Mouse (Mus musculus) CD4-positive helper T cell, adult 2 months (primary cell): ENCODE results near the gene Nfasc.

Experiments
- DNase-seq: peaks from one replicate; pipeline ENCODE4 v3.0.0-alpha.2; 2012; ENCODE audit warnings: low read depth, missing footprints, low spot score

Nfasc gene

DNA sequence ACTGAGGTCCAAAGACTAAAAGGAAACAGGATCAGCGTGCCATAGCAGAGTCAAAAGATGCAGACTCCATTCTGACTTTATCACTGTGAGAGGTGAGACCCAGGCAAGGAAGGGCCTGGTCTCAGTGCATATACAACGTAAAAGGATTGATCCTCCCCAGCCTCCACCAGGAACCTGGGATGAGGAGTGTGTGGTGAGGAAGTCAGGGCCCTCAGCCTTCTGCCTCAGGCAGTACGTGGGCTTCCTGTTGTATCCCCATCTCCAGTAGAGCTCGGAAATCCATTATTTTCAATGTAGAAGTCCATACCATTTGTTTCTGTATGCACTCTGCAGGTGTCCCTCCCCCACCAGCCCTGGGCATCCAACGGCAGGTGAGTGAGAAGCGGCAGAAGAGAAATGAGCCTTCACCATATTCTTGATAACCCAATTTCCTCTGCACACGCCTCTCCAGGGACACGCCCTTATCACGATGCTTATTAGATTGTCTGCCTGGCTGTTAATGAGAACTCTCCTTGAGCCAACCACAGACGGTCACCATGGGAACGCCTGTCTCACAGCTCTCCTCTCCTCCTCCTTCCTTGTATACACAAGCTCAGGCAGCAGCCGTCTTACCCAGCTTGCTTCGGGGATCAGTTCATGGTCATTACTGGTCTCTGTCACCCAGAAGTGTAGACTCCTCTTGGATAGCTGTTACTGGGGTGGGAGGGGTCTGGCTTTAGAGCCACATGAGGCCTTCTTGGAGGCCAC is 100.4 kb downstream of the Nfasc start:
- no peak for DNase-seq

GRCm38 (mm10) chr1:132640256-132640655 is 101.3 kb downstream of the Nfasc start:
- no peak for DNase-seq

- DNase-seq, result no peak
These were observed 104.3 kb downstream of the Nfasc start for GRCm38 (mm10) chr1:132637346-132637745.

DNA sequence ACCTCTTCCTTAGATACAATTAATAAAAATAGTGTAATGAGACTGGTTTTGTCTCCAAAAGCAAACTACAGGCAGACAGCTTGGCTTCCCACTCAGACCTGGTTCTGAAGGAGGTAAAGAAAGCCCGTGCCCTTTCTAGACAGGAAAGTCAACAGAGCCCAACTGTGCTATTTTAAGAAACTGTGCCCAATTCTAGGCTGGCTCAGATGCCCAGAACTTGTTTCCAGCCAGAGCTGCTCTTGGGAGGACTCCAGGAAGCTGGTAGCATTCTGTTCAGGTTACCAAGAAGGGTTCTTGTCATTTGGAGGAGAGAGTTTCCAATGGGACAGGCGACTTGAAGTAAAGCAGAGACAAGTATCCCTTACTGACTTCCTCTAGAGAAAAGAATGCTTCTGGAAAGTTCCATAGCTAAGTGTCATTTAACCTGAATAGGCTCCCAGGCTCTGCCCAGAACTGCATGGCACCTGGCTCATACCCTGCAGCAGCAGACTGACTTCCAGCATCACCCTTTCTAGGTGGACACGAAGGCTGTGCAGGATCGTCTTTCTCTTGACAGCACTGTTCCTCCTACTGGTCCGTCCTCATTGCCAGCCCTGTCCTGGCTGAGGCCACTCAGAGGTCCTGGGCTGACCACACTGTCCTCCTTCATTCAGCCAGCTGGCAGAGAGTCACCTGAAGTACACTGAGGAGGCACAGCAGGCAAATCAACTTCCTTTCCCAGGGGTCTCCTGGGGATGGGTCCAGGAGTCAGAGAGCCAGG is 111.8 kb downstream of the Nfasc start:
- DNase-seq, result no peak

- no peak for DNase-seq
These were observed 113.0 kb downstream of the Nfasc start for GRCm38 (mm10) chr1:132628599-132628998.

- DNase-seq, result no peak
These were observed 113.4 kb downstream of the Nfasc start for GRCm38 (mm10) chr1:132628183-132628582.

GRCm38 (mm10) chr1:132626125-132626756 is 115.4 kb downstream of the Nfasc start:
- no peak for DNase-seq

- no peak for DNase-seq
These were observed 116.6 kb downstream of the Nfasc start for GRCm38 (mm10) chr1:132625034-132625433.

GRCm38 (mm10) chr1:132624466-132624865 is 117.1 kb downstream of the Nfasc start:
- no peak for DNase-seq

DNA sequence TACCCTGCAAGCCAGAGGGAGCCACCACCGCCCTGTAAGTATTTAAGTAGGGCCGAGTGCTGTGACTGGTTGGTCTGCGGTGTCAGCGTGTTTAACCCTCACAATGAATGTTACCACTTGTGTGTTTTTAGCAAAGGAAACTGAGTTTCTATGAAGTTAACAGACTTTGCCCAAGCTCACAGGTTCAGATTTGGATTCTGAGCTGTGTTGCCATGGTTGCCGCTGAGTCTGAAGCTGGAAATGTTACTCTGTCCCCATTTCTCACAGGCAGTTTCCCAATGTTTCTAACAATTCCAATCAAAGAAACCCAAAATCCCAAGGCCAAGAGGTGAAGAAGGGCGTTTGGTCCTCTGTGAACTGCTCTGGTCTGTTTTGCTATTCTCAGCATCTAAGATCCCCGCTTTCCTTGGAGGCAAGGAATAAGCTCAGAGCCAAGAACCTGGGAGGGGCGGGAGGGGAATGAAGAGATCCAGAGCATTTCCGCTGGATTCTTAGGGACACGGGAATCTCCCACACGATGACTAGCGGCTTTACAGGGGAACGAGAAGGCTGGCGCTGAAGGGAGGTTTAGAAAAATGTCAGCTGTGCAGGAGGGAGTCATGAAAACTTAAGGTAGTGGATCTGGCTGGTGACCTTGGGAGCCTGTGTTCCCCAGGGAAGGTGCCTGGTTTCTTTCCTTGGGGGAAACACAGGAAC is 117.8 kb downstream of the Nfasc start:
- no peak for DNase-seq

DNA sequence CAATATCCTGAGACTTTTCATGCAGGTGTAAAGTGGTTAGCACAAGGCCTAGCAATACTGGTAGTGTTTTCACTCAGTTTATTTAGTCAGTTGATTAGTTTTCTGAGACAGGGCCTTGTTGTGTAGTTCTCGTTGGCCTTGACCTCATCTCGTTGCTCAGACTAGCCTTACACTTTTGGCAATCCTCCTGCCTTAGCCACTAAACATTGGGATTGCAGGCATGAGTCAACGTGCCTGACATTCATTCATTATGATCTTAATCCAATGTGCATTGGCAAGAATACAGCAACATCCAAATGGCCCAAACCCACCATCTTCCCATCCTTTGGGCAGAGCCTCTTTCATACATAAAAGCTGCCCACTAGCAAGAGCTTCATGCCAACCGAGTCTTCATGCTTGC is 129.5 kb downstream of the Nfasc start:
- DNase-seq, result no peak

DNA sequence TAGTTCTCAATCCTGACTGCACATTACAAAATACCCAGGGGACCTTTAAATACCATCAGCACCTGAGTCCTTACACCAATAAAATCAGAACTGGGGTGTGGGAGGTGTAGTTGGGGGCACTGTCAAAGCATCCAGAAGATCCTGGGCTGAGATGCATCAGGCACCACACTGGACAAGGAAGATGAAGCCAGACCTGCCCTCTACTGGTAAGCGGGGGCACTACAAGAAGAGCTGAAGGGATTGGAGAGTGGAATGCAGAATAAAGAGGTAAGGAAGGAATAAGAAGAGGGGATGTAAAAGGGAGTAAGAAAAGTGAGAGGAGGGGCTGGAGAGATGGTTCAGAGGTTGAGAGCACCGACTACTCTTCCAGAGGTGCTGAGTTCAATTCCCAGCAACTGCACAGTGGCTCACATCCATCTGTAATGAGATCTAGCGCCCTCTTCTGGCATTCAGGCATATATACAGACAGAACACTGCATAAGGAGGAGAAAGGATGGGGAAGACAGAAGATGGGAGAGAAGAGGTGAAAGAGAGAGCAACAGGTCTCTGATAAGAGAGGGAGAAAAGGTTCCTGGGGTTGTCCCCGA is 132.5 kb downstream of the Nfasc start:
- no peak for DNase-seq

- no peak for DNase-seq
These were observed 139.4 kb downstream of the Nfasc start for GRCm38 (mm10) chr1:132602161-132602560.

DNA sequence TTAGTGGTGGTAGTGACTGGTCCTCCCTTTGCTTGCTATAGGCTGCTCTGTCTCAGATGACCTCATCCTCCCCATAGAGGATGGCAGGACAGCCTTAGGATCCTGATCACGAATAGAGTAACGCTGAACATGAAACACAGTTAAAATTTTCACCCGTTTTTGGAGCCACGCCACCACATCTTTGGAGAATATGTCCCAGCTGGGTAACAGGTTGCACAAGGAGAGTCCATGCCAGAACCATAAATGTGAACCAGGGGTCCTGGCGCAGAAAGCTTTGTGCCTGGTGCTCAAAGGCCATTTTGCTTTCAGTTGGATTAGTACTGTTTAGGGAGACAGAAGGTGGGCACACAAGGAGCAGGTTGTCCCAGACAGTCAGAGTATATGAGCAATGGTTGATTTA is 143.6 kb downstream of the Nfasc start:
- DNase-seq, result no peak

DNA sequence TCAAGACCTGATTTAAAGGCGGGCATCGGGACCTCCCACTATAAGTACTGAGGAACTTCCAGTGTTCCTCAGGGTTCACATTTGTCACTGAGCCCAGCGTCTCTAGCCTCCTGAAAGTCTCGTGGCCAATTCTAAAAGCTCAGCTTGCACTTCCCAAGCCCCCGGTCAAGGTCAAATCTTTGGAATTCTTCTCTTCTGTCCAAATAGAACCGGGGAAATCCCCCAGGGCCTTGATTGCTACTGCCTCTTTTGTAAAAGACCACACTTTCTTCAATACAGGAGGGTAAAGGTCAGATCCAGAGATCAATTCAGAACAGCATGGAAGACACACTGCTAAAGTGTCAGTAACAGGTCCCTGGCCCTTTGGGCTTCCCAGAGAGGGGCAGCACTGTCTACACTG is 145.9 kb downstream of the Nfasc start:
- no peak for DNase-seq

- peak; percentile 9 for DNase-seq
These were observed 147.0 kb downstream of the Nfasc start for GRCm38 (mm10) chr1:132594587-132594986.

DNA sequence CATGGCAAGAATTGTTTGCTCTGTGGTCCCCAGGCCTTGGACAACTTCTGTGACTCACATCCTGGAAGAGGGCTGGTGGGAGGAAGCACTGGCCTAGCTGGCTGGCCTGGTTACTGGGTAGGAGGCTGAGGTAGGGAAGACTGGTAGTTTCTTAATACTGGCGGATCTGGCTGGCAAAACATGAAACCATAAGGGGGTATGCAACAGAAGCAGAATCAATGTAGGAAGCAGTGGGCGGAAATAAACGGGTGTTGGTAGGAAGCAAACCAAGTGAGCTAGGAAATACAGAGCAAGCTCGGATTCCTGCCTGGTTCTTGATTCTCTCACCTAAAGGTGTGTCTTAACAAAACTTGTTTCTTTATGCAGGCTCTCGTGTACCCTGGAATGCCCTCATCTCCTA is 149.5 kb downstream of the Nfasc start:
- DNase-seq, result no peak

GRCm38 (mm10) chr1:132591399-132591930 is 150.1 kb downstream of the Nfasc start:
- DNase-seq, result no peak

- no peak for DNase-seq
These were observed 154.9 kb downstream of the Nfasc start for GRCm38 (mm10) chr1:132586679-132587201.

DNA sequence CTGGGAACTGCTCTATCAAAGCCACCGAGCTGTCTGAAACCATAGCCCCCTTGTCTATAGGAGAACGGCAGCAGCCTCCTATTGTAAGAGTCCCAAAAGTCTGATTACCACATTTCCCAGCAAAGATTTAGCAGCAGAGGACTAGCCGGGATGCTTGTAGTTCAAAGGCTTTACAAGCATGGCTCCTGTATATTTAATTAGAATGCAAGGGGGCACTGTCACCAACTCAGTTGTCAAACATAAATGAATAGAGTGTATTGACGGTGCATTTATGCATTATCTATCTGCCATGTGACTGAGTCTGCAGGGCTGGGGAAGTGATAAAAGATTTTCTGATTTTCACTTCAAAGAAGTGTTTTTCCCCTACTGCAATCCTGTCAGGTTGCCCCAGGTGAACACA is 156.2 kb downstream of the Nfasc start:
- no peak for DNase-seq

- DNase-seq, result no peak
These were observed 158.5 kb downstream of the Nfasc start for GRCm38 (mm10) chr1:132582998-132583604.
